In genomic region chr9:108858792-108859527, GRCm38 (mm10) we compare ENCODE assay signal across 23 mouse cellular contexts. TPM values are rescaled to one million over a fixed set of nuclear protein-coding genes. Genes with fewer than 3 reads are reported as not detected.
A peak's percentile ranks its signal among the peaks of the same experiment; 100 is the strongest.
DNase-seq lines count a peak whose midpoint lies in the region; ATAC-seq and TF ChIP-seq lines count a peak whose summit lies in the region.
"Had no signal": no experiment of that assay in that cellular context is flagged by ENCODE, and none has a peak within 500 bp of the region (broad histone marks: within the 10 kb centered on the region; RNA-seq: fewer than 3 reads in every experiment).

No protein-coding gene starts in this region.

- ATAC-seq in heart, postnatal 0 days (ENCODE audit: insufficient read depth, low read depth): no peak
- ATAC-seq in heart, embryonic 12.5 days (ENCODE audit: insufficient number of reproducible peaks, low FRiP score): no peak
- no peak for ATAC-seq in hindbrain, embryonic 11.5 days (ENCODE audit: low FRiP score)
- ATAC-seq: activated CD4-positive, CD25-positive, alpha-beta regulatory T cell, adult 4 months; forebrain, embryonic 15.5 days; intestine, postnatal 0 days; Patski had no signal

- H3K4me3 ChIP-seq in heart, postnatal 0 days (ENCODE audit: low read depth, low read length): no peak overlapping the region
- H3K4me3 ChIP-seq in heart, embryonic 12.5 days: no peak overlapping the region
- no peak overlapping the region for H3K4me3 ChIP-seq in liver, adult 2 months (ENCODE audit: insufficient read depth, low read depth, low read length)
- peak overlapping the region; percentile 97; the same call in 1 of the 2 replicates for H3K4me3 ChIP-seq in small intestine, adult 2 months (ENCODE audit: low read depth, low read length)
- H3K4me3 ChIP-seq in hindbrain, embryonic 11.5 days (ENCODE audit: low read depth, low read length): no peak overlapping the region
- H3K4me3 ChIP-seq: embryonic facial prominence, embryonic 12.5 days; forebrain, embryonic 15.5 days had no signal

- H3K9ac ChIP-seq in heart, postnatal 0 days (replicated peaks; ENCODE audit: low read depth, low read length): no peak overlapping the region
- H3K9ac ChIP-seq in heart, embryonic 12.5 days: no peak overlapping the region
- no peak overlapping the region for H3K9ac ChIP-seq in liver, adult 2 months (ENCODE audit: low read depth, low read length)
- no peak overlapping the region for H3K9ac ChIP-seq in hindbrain, embryonic 11.5 days (ENCODE audit: low read depth, low read length)
- H3K9ac ChIP-seq: embryonic facial prominence, embryonic 12.5 days; forebrain, embryonic 15.5 days; hindbrain, embryonic 14.5 days had no signal

- H3K79me2 ChIP-seq in liver, adult 2 months (ENCODE audit: control insufficient read depth, insufficient read depth, low read length): no peaks in the 10 kb centered on the region

- peaks cover 24% of the 10 kb centered on the region; the same call in 1 of the 2 replicates for H3K36me3 ChIP-seq in heart, postnatal 0 days (replicated peaks; ENCODE audit: control insufficient read depth, insufficient read depth, low read length)
- peaks cover 36% of the 10 kb centered on the region for H3K36me3 ChIP-seq in heart, embryonic 12.5 days
- no peaks in the 10 kb centered on the region for H3K36me3 ChIP-seq in liver, adult 2 months (ENCODE audit: control insufficient read depth, insufficient read depth, low read length)
- H3K36me3 ChIP-seq in small intestine, adult 2 months (ENCODE audit: control insufficient read depth, insufficient read depth, low read length): peaks cover 58% of the 10 kb centered on the region
- H3K36me3 ChIP-seq in hindbrain, embryonic 11.5 days (ENCODE audit: control insufficient read depth, insufficient read depth, low read length): 0 out of 2 replicates have a peak, but pooled peaks cover 2% of the 10 kb centered on the region

- H3K27me3 ChIP-seq in heart, postnatal 0 days (ENCODE audit: control insufficient read depth, insufficient read depth, low read length): no peaks in the 10 kb centered on the region
- no peaks in the 10 kb centered on the region for H3K27me3 ChIP-seq in heart, embryonic 12.5 days (replicated peaks)
- H3K27me3 ChIP-seq in liver, adult 2 months (ENCODE audit: control insufficient read depth, insufficient read depth, low read length): no peaks in the 10 kb centered on the region
- no peaks in the 10 kb centered on the region for H3K27me3 ChIP-seq in small intestine, adult 2 months (ENCODE audit: control insufficient read depth, insufficient read depth, low read length)
- no peaks in the 10 kb centered on the region for H3K27me3 ChIP-seq in hindbrain, embryonic 11.5 days (ENCODE audit: control insufficient read depth, insufficient read depth, low read length)
- H3K27me3 ChIP-seq: CH12.LX; embryonic facial prominence, embryonic 12.5 days; forebrain, embryonic 15.5 days; Patski had no signal

- TF ChIP-seq EP300 in heart, postnatal 0 days (IDR thresholded peaks at IDR 0.05; ENCODE audit: low read depth): no peak

- no peak for TF ChIP-seq CTCF in heart, postnatal 0 days (IDR thresholded peaks at IDR 0.05; ENCODE audit: low read depth)
- TF ChIP-seq CTCF in liver, adult 2 months (IDR thresholded peaks at IDR 0.05; ENCODE audit: low read depth, low read length): no peak
- TF ChIP-seq CTCF in small intestine, adult 2 months (IDR thresholded peaks at IDR 0.05; ENCODE audit: extremely low read depth, insufficient read length, insufficient replicate concordance, low read depth, low read length): no peak

- H3K27ac ChIP-seq in heart, postnatal 0 days (ENCODE audit: low read depth): peak overlapping the region; percentile 25; the same call in 1 of the 2 replicates
- no peak overlapping the region for H3K27ac ChIP-seq in heart, embryonic 12.5 days (ENCODE audit: poor library complexity, severe bottlenecking)
- H3K27ac ChIP-seq in liver, adult 2 months (replicated peaks; ENCODE audit: insufficient read depth, low read depth, low read length): no peak overlapping the region
- H3K27ac ChIP-seq in small intestine, adult 2 months (ENCODE audit: insufficient read depth, low read depth, low read length): no peak overlapping the region; the same call in 1 of the 2 replicates
- H3K27ac ChIP-seq in hindbrain, embryonic 11.5 days (ENCODE audit: low read depth, low read length): no peak overlapping the region
- H3K27ac ChIP-seq: embryonic facial prominence, embryonic 12.5 days; forebrain, embryonic 15.5 days; hindbrain, embryonic 14.5 days had no signal

- no peaks in the 10 kb centered on the region for H3K9me3 ChIP-seq in heart, postnatal 0 days (replicated peaks; ENCODE audit: control insufficient read depth, low read length)
- no peaks in the 10 kb centered on the region for H3K9me3 ChIP-seq in heart, embryonic 12.5 days (replicated peaks)
- H3K9me3 ChIP-seq in hindbrain, embryonic 11.5 days (ENCODE audit: control insufficient read depth, low read length): no peaks in the 10 kb centered on the region
- H3K9me3 ChIP-seq: embryonic facial prominence, embryonic 12.5 days; forebrain, embryonic 15.5 days had no signal

- TF ChIP-seq POLR2A in liver, adult 2 months (IDR thresholded peaks at IDR 0.05; ENCODE audit: extremely low read depth, insufficient read depth, low read length): no peak
- no peak for TF ChIP-seq POLR2A in small intestine, adult 2 months (IDR thresholded peaks at IDR 0.05; ENCODE audit: low read depth, low read length)

- H3K4me2 ChIP-seq in heart, postnatal 0 days (ENCODE audit: low read depth, low read length): no peak overlapping the region
- H3K4me2 ChIP-seq in heart, embryonic 12.5 days: no peak overlapping the region
- no peak overlapping the region for H3K4me2 ChIP-seq in hindbrain, embryonic 11.5 days (replicated peaks; ENCODE audit: low read depth, low read length)
- H3K4me2 ChIP-seq: embryonic facial prominence, embryonic 12.5 days; forebrain, embryonic 15.5 days; hindbrain, embryonic 14.5 days had no signal

- WGBS in heart, postnatal 0 days: 49% methylated on average over 8 of the region's 8 CpGs
- 66% methylated on average over 8 of the region's 8 CpGs for WGBS in heart, embryonic 12.5 days
- WGBS in liver, adult 2 months: 39% methylated on average over 8 of the region's 8 CpGs
- 67% methylated on average over 8 of the region's 8 CpGs for WGBS in small intestine, adult 2 months
- WGBS in hindbrain, embryonic 11.5 days: 80% methylated on average over 8 of the region's 8 CpGs

- peaks cover 24% of the 10 kb centered on the region; the same call in 1 of the 2 replicates for H3K4me1 ChIP-seq in heart, postnatal 0 days (ENCODE audit: control insufficient read depth, insufficient read depth)
- H3K4me1 ChIP-seq in heart, embryonic 12.5 days (replicated peaks): peaks cover 15% of the 10 kb centered on the region
- H3K4me1 ChIP-seq in liver, adult 2 months (ENCODE audit: control insufficient read depth, insufficient read depth, low read length): peaks cover 10% of the 10 kb centered on the region; the same call in 1 of the 2 replicates
- peaks cover 14% of the 10 kb centered on the region for H3K4me1 ChIP-seq in small intestine, adult 2 months (ENCODE audit: control insufficient read depth, insufficient read depth, insufficient read length, low read length)
- 0 out of 2 replicates have a peak, but pooled peaks cover 2% of the 10 kb centered on the region for H3K4me1 ChIP-seq in hindbrain, embryonic 11.5 days (replicated peaks; ENCODE audit: control insufficient read depth, insufficient read depth, low read length)

- DNase-seq in heart, adult 18-20 months: peak; percentile 54
- no peak for DNase-seq in heart, adult 9 months (ENCODE audit: low spot score in 2 of 2)
- DNase-seq in heart, postnatal 0 days (ENCODE audit: low spot score): no peak
- peak; percentile 67 for DNase-seq in liver, adult 2 months (ENCODE audit: extremely low read depth, low read depth, low spot score)
- DNase-seq in liver: no peak
- no peak for DNase-seq in hindbrain, embryonic 11.5 days (ENCODE audit: low spot score)
- DNase-seq: adrenal gland, postnatal 14 days; cerebellum, adult 11-12 months; cerebellum, adult 9-10 months; cerebellum, postnatal 25 days; gastrocnemius, postnatal 25 days; kidney, adult 9 months had no signal

RNA-seq across cellular contexts. Expression of gene Slc26a6, which starts 5.9 kb away (rescaled TPM):
- total RNA-seq in heart, adult 18-20 months (2021): 10 to 100 TPM; 19.6 to 19.8 TPM
- total RNA-seq in heart, postnatal 0 days (2014; rRNA removed; ENCODE audit: low replicate concordance): 3.6 and 5.7 TPM in 2 replicates
- 8.8 and 9.3 TPM in 2 replicates for polyA plus RNA-seq in heart, postnatal 0 days (2015; fragmentation: Nextera tagmentation; extraction: Ambion mirVana)
- polyA plus RNA-seq in heart, embryonic 12.5 days (2016; fragmentation: Nextera tagmentation; extraction: Ambion mirVana): 6.0 and 8.0 TPM in 2 replicates
- 5.5 and 5.6 TPM in 2 replicates for total RNA-seq in liver, adult 2 months (2014; rRNA removed)
- polyA plus RNA-seq in liver, adult 2 months (2012; rRNA removed): 5.4 and 6.7 TPM in 2 replicates
- polyA plus RNA-seq in small intestine, adult 2 months (2012; rRNA removed): 734 and 815 TPM in 2 replicates
- 9.8 and 13.7 TPM in 2 replicates for polyA plus RNA-seq in hindbrain, embryonic 11.5 days (2014; fragmentation: Nextera tagmentation; extraction: Ambion mirVana)

RNA-seq across cellular contexts. Expression of gene Celsr3, which starts 32.8 kb away (rescaled TPM):
- total RNA-seq in heart, adult 18-20 months (2021): under 1 TPM in 1 of 2 experiments, not detected in 1; 0.03 TPM
- 0.08 TPM in 1 of 2 replicates, not detected in the other for total RNA-seq in heart, postnatal 0 days (2014; rRNA removed; ENCODE audit: low replicate concordance)
- 0.14 TPM in 2 replicates for polyA plus RNA-seq in heart, postnatal 0 days (2015; fragmentation: Nextera tagmentation; extraction: Ambion mirVana)
- 0.08 and 0.09 TPM in 2 replicates for polyA plus RNA-seq in heart, embryonic 12.5 days (2016; fragmentation: Nextera tagmentation; extraction: Ambion mirVana)
- total RNA-seq in liver, adult 2 months (2014; rRNA removed): under 0.01 TPM in 1 of 2 replicates, not detected in the other
- polyA plus RNA-seq in liver, adult 2 months (2012; rRNA removed): not detected in 2 replicates
- polyA plus RNA-seq in small intestine, adult 2 months (2012; rRNA removed): 1.5 and 1.7 TPM in 2 replicates
- 10.1 and 16.8 TPM in 2 replicates for polyA plus RNA-seq in hindbrain, embryonic 11.5 days (2014; fragmentation: Nextera tagmentation; extraction: Ambion mirVana)
- total RNA-seq: hematopoietic stem cell, adult 5-6 weeks had no signal
- polyA plus RNA-seq: activated CD4-positive, CD25-positive, alpha-beta regulatory T cell, adult 4 months had no signal

RNA-seq across cellular contexts. Expression of gene Nckipsd, which starts 50.8 kb away (rescaled TPM):
- total RNA-seq in heart, adult 18-20 months (2021): 1 to 10 TPM; 8.6 to 9.6 TPM
- total RNA-seq in heart, postnatal 0 days (2014; rRNA removed; ENCODE audit: low replicate concordance): 12.0 and 13.7 TPM in 2 replicates
- polyA plus RNA-seq in heart, postnatal 0 days (2015; fragmentation: Nextera tagmentation; extraction: Ambion mirVana): 8.8 and 10.0 TPM in 2 replicates
- 8.9 and 9.2 TPM in 2 replicates for polyA plus RNA-seq in heart, embryonic 12.5 days (2016; fragmentation: Nextera tagmentation; extraction: Ambion mirVana)
- 2.2 and 2.8 TPM in 2 replicates for total RNA-seq in liver, adult 2 months (2014; rRNA removed)
- polyA plus RNA-seq in liver, adult 2 months (2012; rRNA removed): 5.8 and 7.7 TPM in 2 replicates
- 13.5 and 18.1 TPM in 2 replicates for polyA plus RNA-seq in small intestine, adult 2 months (2012; rRNA removed)
- polyA plus RNA-seq in hindbrain, embryonic 11.5 days (2014; fragmentation: Nextera tagmentation; extraction: Ambion mirVana): 10.5 and 13.0 TPM in 2 replicates

RNA-seq across cellular contexts. Expression of gene Tmem89, which starts 55.5 kb away (rescaled TPM):
- total RNA-seq in heart, adult 18-20 months (2021): not detected
- not detected in 2 replicates for total RNA-seq in heart, postnatal 0 days (2014; rRNA removed; ENCODE audit: low replicate concordance)
- not detected in 2 replicates for polyA plus RNA-seq in heart, postnatal 0 days (2015; fragmentation: Nextera tagmentation; extraction: Ambion mirVana)
- polyA plus RNA-seq in heart, embryonic 12.5 days (2016; fragmentation: Nextera tagmentation; extraction: Ambion mirVana): not detected in 2 replicates
- not detected in 2 replicates for total RNA-seq in liver, adult 2 months (2014; rRNA removed)
- polyA plus RNA-seq in liver, adult 2 months (2012; rRNA removed): 0.12 TPM in 1 of 2 replicates, not detected in the other
- polyA plus RNA-seq in small intestine, adult 2 months (2012; rRNA removed): 33.6 and 39.0 TPM in 2 replicates
- polyA plus RNA-seq in hindbrain, embryonic 11.5 days (2014; fragmentation: Nextera tagmentation; extraction: Ambion mirVana): 0.22 and 0.60 TPM in 2 replicates
- total RNA-seq: adrenal gland, postnatal 14 days; CH12.LX; gastrocnemius, postnatal 25 days had no signal
- polyA plus RNA-seq: activated CD4-positive, CD25-positive, alpha-beta regulatory T cell, adult 4 months; embryonic facial prominence, embryonic 12.5 days; forebrain, embryonic 11.5 days; forebrain, embryonic 15.5 days; intestine, postnatal 0 days; Patski had no signal

Comparison
In these comparisons a context has a peak if more than half of its experiments do, and no peak if none do; other contexts are left out.
1. DNase-seq: peak in heart, adult 18-20 months (2 of 2) and liver, adult 2 months (single experiment); none in heart, adult 9 months (0 of 2), heart, postnatal 0 days (single experiment), liver (single experiment) and hindbrain, embryonic 11.5 days (single experiment).
2. RNA of gene Slc26a6, which starts 5.9 kb away (polyA plus RNA-seq): 734 to 815 TPM in small intestine, adult 2 months; 9.8 to 13.7 TPM in hindbrain, embryonic 11.5 days, 8.8 to 9.3 TPM in heart, postnatal 0 days, 6.0 to 8.0 TPM in heart, embryonic 12.5 days and 5.4 to 6.7 TPM in liver, adult 2 months; every median in the first group is over 10 times any median in the second.